24 mouse cellular contexts compared by ENCODE assay signal in genomic region chr14:7891401-7891800, GRCm38 (mm10).
"Had no signal": no experiment of that assay in that cellular context is flagged by ENCODE, and none has a peak within 500 bp of the region (broad histone marks: within the 10 kb centered on the region; RNA-seq: fewer than 3 reads in every experiment).

No protein-coding gene starts in this region.

- H3K9ac ChIP-seq: embryonic facial prominence, embryonic 12.5 days; embryonic facial prominence, embryonic 13.5 days; embryonic facial prominence, embryonic 15.5 days; forebrain, embryonic 12.5 days; forebrain, embryonic 13.5 days; forebrain, embryonic 15.5 days; forebrain, postnatal 0 days had no signal

- H3K27ac ChIP-seq: embryonic facial prominence, embryonic 10.5 days; embryonic facial prominence, embryonic 12.5 days; embryonic facial prominence, embryonic 13.5 days; embryonic facial prominence, embryonic 15.5 days; forebrain, embryonic 10.5 days; forebrain, embryonic 12.5 days; forebrain, embryonic 13.5 days; forebrain, embryonic 15.5 days; gastrocnemius, adult 2 months; heart, adult 2 months; heart, embryonic 10.5 days had no signal

- H3K4me1 ChIP-seq: heart, embryonic 10.5 days had no signal

- H3K4me3 ChIP-seq: embryonic facial prominence, embryonic 10.5 days; embryonic facial prominence, embryonic 12.5 days; embryonic facial prominence, embryonic 13.5 days; embryonic facial prominence, embryonic 15.5 days; erythroblast, embryonic 14.5 days; forebrain, embryonic 10.5 days; forebrain, embryonic 12.5 days; forebrain, embryonic 13.5 days; forebrain, embryonic 15.5 days; gastrocnemius, adult 2 months; heart, adult 2 months; heart, embryonic 10.5 days had no signal

- H3K9me3 ChIP-seq: embryonic facial prominence, embryonic 10.5 days; embryonic facial prominence, embryonic 12.5 days; embryonic facial prominence, embryonic 13.5 days; embryonic facial prominence, embryonic 15.5 days; forebrain, embryonic 10.5 days; forebrain, embryonic 12.5 days; forebrain, embryonic 13.5 days; forebrain, embryonic 15.5 days; heart, embryonic 10.5 days had no signal

- DNase-seq: cerebellum, adult 9-10 months; cerebellum, adult 9-11 months; cerebellum, postnatal 10 days; cerebellum, postnatal 14 days; cerebellum, postnatal 25 days; cerebellum, postnatal 36 days; embryo, embryonic 11 days; forebrain, postnatal 0 days; gastrocnemius, adult 2 months; gastrocnemius, postnatal 10 days; gastrocnemius, postnatal 14 days; gastrocnemius, postnatal 25 days; gastrocnemius, postnatal 36 days; heart, adult 2 months had no signal

- H3K27me3 ChIP-seq: embryonic facial prominence, embryonic 12.5 days; embryonic facial prominence, embryonic 13.5 days; embryonic facial prominence, embryonic 15.5 days; forebrain, embryonic 12.5 days; forebrain, embryonic 13.5 days; forebrain, embryonic 15.5 days had no signal
